Mouse (Mus musculus) kidney, postnatal 4 days (tissue): ENCODE results near the gene Dhdds.
A peak's percentile ranks its signal among the peaks of the same experiment; 100 is the strongest.
"Not testable (repeated sequence)": the region's sequence is repeated elsewhere in the genome, so short reads cannot be mapped to it uniquely, and the experiment has no call there.

Source experiments
- DNase-seq, 2 experiments: peaks; one replicate each; pipeline ENCODE4 v3.0.0; 2021; ENCODE audit warnings: mixed read lengths in 2 of 2

Dhdds gene

DNA sequence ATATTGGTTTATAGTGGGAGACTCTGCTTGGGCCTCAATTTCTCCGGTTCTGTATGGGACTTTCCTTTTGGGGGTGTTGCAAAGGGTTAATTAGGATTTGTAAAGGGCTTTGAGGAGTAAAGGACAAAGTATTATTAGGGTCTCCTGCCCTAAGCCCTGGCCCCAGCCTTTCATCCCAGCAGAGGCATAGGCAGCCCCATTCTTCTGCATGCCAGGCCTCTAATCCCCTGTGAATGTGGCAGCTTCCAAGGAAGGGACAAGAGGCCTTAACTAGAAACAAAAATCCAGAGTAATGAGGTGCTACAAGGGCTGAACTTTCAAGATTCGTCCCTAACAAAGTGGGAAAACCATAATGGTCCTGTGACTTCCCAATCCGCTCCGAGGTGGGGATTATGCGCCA, 2.2 kb upstream of the Dhdds start:
- no peak for DNase-seq

DNA sequence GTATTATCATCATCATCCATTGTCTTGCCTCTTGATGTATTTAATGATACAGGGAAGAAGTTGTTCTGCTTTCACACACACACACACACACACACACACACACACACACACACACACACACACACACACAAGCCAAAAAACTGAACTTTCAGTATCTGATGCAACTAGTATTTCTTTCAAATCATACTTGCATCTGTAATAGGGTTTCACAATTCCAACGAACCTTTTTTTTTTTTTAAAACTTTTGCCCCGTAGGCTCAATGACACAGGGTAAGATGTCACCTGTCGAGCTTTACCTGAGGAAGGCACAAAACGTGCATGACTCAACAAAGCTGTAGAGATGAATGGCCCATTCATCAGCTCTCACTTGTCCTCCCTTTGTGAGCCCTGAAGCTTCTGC, 1.5 kb upstream of the Dhdds start:
- no peak for DNase-seq

DNA sequence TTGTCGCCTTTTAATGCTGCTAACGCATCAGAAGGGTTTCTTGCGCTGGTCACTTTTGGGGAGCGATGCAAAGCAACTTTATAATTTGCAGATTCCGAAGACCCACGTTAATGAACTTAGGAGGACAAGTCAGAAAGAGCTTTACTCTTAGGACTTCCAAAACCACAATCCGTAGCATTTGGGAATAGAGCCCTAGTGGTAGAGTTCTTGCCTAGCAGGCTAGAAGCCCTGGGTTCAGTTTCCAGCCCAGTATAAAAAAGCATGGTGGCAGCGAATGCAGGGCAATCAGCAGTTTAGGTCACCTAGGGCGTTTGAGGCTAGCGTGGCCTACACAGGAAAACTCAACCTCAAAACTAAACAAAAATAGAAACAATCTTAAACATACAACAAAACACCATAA, 992 bp upstream of the Dhdds start:
- DNase-seq, result no peak

DNA sequence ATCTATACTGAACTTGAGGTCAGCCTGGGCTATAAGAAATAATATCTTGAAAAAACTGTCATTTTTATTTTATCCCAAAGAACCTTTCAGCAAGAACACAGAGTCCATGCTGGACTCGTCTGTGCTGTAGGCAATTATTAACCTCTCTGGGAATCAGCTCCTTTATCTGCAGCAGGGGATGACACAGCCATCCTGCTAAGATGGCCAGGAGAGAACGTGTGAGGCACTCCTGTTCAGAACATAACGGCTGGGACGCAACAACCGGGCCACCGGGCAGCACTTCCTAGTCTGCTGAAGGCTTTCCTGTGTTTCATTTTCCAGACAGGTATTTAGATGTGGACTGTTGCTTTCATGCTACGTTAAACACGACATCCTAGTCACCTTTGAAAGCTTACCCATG, 6.0 kb downstream of the Dhdds start:
- no peak for DNase-seq

DNA sequence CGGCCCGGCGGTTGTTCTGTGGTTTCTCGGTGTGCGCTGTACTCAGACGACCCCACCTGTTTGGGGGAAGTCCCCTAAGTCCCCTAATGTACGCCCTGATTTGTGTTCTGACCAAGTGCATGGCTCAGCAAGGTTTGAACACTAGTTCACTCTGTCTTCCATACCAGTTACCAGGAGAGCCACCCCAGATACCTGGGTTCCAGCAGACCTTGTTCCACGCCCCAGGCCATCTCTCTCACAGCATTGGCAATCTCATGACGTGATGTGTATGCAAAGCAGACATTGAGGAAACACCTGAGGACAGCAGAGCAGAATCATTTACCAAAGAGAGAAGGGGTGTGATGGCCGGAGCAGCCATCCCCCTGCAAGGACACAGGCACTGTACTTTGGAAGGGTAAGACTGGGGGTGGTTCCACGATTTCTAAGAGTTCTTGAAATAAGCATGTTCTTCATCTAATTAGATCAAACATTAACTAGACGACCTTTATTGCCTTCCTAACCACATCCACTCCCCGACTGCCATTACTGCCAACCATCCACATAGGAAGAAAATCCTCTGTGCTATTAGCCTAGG, 9.5 kb downstream of the Dhdds start:
- DNase-seq, result peak in 1 of 2 experiments; percentile 18

DNA sequence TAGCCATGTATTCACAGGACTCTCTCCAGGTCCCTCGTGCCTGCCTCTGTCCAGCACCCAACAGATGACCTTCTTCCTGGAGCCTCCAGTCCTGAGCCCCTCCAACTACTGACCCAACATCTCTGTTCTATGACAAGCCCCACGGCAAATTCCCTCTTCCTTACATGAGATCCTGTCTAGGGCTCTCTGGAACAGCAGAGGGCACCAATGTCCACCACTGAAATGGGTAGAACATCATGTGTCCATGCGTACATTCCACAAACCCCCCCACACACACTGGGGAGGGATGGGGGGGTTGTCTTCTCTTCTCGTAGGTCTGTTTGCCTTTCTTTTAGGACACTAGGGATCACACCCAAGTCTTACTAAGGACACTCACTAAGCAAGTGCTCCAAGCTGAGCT, 10.7 kb downstream of the Dhdds start:
- DNase-seq, result peak in 1 of 2 experiments; percentile 12

DNA sequence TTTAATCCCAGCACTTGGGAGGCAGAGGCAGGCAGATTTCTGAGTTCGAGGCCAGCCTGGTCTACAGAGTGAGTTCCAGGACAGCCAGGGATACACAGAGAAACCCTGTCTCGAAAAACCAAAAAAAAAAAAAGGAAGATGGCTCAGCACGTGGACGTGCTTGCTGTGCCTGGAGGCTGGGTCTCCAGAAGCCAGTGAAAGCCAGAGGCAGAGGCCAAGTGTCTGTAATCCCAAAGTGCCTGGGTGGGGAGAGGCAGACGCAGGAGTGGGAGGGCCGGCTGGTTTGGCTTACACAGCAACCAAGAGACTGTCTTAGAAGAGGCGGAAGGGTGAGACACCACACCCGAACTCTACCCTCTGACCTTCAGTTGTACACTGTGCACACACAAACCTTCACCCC, 12.4 kb downstream of the Dhdds start:
- not testable (repeated sequence) for DNase-seq

DNA sequence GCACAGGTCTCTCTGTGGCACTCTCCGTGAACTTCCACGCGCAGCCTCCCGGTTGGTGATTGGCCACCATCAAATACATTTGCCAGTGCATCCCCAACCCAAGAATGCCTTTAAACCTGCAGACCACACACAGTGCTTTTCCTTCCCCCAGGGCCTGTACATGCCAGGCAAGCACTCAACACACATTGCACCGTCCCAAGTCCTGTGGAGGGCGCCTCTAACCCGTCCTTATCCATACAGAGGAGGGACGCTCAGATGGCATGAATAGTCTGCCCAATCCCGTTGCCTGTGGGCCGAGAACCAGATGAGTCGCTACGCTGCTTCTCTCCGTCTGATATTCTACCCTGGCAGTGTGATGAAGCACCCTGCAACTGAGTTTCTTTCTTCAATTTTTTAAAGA, 17.8 kb downstream of the Dhdds start:
- no peak for DNase-seq

DNA sequence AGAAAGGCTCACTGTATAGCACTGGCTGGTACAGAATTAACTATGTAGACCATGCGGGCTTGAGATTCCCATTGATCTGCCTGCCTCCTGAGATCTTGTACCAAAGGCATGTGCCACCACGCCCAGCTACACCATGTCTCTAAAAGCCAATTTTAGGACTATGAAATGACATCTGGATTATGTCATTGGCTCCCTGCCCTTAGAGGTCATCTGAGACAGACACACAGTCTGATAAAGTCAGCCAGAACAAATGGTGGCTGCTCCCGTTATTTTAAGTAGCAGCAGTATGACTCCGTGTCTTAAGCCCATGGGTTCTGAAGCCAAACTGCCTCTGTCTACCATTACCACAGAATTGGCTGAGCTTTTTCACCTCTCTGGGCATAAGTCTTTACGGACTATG, 20.2 kb downstream of the Dhdds start:
- DNase-seq, result no peak

DNA sequence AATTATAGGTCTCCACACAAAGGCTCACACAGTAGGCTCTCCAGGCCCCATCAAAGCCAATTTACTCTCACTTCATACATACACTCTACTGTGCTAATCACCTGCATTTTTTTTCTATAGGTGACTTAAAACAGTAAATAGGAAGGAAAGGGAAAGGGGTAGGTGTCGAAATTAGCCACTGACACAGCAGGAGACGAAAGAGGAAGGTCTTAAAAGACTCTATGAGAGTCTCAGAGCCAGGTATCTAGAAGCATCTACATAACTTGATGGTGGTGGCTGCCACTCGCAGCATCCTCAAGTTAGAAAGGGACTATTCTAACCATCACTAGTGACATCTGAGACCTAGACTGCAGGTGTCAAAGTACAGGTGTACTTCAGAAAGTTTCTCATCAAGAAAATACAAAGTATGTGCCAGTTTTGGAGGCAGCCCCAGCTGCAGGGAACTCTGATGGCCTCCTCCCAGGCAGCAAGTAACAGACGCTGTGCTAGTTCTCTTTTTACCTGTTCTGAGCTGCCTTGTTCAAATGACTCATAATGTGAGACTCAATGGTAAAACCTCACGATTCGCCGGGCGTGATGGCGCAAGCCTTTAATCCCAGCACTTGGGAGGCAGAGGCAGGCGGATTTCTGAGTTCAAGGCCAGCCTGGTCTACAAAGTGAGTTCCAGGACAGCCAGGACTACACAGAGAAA, 22.6 kb downstream of the Dhdds start:
- no peak for DNase-seq

DNA sequence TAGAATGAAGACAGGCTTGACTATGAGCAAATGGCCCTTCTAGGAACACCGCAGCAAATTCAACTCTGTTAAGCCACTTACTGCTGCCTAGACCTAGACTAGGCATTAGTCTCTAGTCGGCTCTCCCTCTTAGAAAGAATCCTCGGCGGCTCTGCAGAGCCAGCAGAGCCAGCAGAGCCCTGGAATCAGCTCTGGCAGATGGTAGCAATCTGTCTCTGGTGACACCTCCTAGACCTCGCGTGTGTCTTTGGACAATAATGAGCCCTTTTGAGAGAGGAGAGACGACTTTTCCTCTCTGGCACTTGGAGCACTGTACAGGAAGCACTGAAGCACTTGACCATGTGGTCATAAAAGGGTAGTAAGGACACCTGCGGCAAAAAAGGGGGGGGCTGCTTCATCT, 29.0 kb downstream of the Dhdds start:
- no peak for DNase-seq

DNA sequence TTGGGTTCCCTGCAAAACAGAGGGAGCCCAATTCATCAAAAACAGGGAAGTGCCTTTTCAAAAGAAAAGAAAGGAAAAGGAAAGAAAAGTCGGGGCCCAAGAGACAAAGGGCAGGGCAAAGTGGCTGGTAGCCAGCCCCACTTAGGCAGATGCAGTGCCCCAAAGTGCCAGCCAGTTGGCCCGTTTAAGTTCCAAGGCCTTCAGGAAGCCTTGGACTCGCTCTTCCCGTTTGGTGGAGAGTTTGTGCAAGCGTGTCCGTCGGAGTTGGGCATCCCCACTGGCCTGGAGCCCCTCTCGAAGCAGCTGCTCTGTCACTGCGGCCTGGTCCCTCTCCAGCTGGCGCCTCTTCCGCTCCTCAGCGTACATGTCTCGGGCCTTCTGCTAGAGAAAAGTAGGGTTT, 29.8 kb downstream of the Dhdds start:
- DNase-seq, result no peak

DNA sequence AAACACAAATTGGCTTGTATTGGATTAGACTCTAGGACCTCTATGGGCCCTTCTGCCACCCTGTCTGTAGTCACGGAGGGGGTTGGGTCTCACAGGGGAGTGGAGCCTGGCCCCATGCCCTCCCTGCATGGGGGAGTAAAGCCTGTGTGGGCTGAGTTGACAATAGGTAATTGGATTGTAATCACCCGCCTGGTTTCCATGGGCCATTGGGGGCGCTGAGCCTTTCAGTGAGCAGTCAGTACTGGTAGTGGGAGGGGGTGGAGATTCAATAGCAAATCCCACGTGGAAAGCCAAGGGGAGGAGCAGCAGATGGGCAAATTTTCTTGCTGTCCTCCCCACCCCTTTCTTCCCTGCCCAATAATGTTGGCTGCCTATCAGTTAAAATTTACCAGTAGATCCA, 30.5 kb downstream of the Dhdds start:
- peak; percentile 33 to 54 for DNase-seq

DNA sequence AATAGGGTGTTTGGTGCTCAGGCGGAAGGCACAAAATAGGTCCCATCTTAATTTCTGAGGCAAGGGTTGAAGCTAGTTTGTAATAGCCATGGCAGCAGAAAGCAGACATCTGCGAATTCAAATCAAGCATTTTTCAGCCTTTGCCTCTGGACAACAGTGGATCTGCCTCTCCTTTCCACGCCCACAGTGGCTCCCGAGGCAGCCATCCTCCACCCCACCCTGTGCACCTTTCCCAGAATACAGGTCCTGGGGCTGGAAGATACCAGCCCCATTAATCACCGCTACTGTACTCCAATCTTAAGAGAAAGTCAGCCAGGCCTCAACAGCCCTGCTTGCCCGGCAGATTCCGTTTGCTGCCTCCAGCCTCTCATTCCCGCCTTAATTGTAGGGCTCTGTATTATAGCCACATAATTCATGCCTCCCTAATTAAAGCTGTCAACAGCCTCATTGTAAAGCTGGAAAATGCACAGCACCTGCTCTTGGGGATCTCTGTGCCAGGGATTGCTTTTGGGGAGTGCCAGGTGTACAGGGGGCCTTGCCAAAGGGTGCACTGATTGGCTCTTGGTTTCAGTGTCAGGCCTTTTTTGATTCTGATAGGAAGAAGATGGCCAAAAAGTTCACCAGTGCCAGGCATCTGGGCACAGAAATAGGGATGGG, 31.5 kb downstream of the Dhdds start:
- DNase-seq, result peak in 1 of 2 experiments; percentile 14

DNA sequence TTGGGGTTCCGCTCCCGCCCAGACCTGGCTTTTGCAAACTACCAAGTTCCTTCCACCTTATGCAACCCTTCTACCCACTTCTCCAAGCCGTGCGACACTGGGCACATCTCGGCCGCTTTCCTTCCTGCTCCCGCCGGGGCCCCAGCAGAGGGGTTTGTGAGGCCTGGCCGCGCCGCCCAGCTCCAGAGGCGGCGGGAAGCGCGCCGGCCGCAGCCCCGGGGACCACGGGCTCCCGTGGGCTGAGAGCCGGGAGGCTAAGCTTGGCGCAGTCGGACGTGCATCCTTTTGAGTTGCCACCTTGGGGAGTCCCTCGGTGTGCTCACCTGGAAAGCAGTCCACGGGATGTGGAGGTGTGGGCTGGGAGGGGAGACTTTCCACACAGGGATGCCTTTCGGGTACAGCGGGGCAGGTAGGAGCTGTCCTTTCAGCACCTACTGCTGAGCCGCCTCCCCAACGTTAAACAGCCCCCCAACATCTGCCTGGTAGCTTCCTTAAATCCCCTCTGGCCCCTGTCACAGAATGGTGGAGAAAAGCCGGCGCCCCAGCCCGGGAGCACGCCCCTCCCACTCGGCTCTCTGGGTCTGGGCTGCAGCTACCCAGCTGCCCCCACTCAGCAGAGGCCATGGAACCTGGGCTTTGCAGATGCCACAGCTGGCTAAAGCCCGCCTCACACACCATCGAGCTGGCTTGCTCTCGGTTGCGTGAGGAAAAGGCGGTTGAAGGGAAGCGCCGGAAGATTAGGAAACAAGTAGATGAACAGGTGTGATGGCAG, 32.4 kb downstream of the Dhdds start, which contains the start of gene Hmgn2:
TSS of gene Hmgn2 (minus strand) at position 501 of the 772 bp plus-strand sequence.
- DNase-seq, result peak; percentile 64 to 78

DNA sequence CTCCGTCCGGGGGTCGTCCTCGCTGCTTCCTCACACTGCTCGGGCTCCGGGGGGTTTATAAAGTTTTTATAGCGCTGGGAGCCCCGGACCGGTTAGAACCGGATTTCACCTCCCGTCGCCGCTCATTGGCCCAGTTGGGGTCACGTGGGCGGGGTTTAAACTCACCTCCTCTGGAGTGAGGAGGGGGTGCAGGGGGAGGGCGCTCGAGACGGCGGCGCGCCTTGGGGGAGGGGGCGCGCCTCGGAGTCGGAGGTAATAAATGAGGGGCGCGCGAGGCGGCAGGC, 32.9 kb downstream of the Dhdds start:
- peak; percentile 97 to 98 for DNase-seq

DNA sequence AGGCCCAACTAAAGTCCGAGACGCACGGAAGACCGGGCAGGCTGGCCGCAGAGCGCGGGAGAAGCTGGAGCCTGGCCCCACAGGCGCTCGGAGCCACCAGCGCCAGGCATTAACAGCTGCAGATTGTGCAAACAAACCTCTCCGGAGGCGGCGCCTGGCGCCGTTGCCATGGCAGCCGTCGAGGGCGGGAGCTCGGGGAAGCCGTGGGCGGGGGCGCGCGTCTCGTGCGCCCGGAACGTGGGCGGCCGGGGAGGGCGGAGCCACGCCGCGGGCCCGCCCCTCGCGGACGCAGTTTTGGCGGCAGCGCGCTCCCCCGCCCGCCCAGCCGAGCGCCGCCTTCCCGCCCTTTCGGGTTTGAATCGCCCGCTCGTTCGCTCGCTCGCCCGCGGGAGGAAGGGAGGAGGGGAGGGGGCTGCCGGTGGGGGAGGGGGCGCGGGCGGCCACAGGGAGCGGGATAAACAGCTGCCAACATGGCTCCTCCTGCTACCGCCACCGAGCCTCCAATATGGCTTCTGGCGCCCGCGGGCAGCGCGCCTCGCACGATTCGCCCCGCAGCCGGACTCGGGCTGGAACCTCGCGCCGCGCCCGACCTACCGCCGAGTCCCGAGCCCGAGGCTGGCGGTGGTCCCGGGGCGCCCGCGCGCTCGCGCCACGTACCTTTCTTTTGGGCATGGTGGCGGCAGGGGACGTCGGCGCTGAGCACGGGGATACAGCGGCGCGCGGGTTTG, 33.4 kb downstream of the Dhdds start:
- peak; percentile 98 to 99 for DNase-seq

DNA sequence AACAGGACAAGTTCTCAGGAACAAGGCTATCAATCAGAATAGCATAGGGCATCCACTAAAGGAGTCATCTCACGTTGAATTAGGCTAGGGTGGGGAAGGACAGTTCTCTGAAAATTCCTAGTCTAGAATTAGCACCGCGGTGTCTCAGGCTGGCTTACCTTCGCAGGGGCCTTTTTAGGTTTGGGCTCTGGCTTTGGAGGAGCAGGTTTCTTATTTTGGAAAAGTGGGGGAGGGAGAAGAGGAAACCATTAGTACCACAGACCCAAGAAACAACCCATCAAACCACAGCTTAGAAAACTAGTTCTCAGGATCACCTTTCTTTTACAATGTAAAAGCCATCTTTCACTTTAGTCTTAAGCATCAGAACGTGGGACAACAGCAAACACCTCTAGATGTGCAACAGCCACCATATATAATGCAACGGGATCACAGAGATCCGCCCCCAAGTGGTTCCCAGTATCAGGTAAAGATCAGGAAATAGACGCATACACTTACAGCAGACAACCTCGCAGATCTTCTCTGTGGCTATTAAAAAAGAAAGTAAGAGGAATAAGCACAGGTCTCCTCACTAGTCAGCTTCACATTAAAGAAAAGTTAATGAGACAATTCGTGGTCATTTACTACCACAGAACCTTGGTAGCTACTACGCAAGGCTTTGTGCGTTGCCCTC, 34.3 kb downstream of the Dhdds start:
- no peak for DNase-seq

DNA sequence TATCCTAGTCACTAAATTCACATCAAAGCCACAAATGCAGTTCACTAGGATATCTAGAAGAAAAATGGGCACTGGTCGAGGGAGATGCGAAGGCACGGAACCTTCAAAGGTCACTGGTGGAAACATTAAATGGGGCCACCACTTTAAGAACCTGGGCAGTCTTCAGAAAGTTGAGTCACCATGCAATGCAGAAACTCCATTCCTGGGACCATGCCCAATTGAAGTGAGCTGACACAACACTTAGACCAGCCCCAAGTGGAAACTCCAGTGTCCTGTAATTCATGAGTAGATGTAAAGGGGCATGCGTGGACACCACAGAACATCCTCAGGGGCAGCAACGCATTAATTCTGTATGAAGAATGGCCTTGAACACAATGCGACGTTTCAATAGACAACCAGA, 38.2 kb downstream of the Dhdds start:
- no peak for DNase-seq

DNA sequence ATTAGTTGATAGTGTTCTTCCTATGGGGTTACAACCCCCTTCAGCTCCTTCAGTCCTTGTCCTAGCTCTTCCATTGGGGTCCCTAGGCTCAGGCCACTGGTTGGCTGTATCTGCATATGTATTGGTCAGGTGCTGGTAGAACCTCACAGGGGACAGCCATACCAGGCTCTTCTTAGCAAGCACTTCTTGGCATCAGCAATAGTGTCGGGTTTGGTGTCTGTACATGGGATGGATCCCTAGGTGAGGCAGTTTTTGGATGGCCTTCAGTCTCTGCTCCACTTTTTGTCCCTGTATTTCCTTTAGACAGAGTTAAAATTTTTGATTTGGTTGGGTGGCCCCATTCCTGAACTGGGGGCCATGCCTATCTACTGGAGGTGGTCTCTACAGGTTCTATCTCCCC, 41.8 kb downstream of the Dhdds start:
- no peak for DNase-seq

DNA sequence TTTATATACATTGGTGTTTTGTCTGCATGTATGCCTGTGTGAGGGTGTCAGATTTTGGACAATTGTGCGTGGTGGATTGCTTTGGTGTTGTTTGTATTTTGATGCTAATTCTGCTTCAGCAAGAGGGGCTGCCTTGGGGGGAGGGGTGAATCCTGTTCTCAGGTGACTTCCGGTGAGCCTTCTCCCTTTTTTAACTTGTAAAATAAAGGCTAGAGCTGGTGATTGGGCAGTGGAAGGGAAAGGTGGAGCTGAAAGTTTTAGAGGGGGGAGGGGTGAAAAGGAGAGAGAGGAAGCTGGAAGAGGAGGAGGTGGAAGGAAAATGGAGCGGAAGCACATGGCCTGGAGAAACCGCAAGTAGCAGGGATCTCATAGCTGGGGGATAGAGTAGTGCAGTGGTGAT, 44.4 kb downstream of the Dhdds start:
- DNase-seq, result no peak

DNA sequence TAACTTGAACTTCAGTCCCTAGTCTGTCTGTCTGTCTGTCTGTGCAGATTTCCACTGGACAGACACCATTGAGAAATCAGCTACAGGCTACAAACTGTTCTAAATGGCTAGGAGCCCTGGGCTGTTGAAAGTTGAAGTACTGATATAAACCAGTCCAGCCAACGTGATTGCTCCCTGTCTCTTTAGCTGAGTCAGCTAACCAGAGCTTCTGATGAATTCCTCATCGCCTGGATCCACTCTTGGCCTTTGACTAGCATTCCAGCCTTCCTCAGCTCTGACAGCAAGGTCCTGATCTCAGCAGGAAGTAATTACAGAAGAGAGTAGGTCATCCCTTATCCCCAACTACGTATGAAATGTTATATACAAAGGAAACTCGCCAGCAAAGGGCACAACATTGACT, 54.0 kb downstream of the Dhdds start:
- no peak for DNase-seq

DNA sequence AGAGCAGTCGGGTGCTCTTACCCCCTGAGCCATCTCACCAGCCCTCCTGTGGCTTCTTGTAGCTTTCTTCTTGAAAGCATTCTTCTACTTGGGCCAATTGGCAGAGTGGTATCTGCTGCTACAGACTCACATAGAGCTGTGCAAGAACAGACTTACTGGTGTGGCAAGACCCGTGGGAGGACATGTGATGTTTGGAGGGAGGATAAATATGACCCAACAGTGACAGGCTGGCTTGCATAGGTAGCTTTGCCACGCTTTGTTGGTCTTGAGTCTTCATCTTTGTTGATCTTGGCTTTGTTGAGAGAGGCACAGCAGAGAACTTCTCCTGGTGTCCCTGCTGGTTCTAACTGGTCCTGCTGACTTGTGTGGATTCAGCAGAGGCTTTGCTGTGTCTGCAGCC, 56.9 kb downstream of the Dhdds start:
- DNase-seq, result peak in 1 of 2 experiments; percentile 21
